Mouse (Mus musculus) heart, embryonic 14.5 days (tissue): ENCODE data around the gene Zp1. TPM values are rescaled to one million over a fixed set of nuclear protein-coding genes. Genes with fewer than 3 reads are reported as not detected.

Source experiments
- ATAC-seq: fragments of 200-750 bp; cut with Nextera tagmentation; 2 replicates; pipeline ENCODE4 v1.8.0; 2017; ENCODE audit warnings: low read depth, moderate TSS enrichment; ENCODE audit not compliant: insufficient number of reproducible peaks, insufficient read depth, low FRiP score
- H3K27ac ChIP-seq, 2 experiments: fragments of 200-500 bp in 1 of 2; fragments of 300-500 bp in 1 of 2; sonication (generic) in 1 of 2; replicated peaks in 1 of 2; 2 replicates each; pipeline ENCODE4 v1.5.1; 2012 to 2014; ENCODE audit warnings: low read depth in 2 of 2, low read length in 2 of 2, control low read depth in 1 of 2, mild to moderate bottlenecking in 1 of 2, mixed read lengths in 1 of 2; ENCODE audit not compliant: control insufficient read depth in 1 of 2, insufficient read depth in 1 of 2
- H3K27me3 ChIP-seq: fragments of 300-500 bp; sonication (generic); 2 replicates; pipeline ENCODE4 v1.6.1; 2014; ENCODE audit warnings: mild to moderate bottlenecking, low read length, control low read depth; ENCODE audit not compliant: control insufficient read depth, insufficient read depth
- H3K36me3 ChIP-seq: fragments of 300-500 bp; sonication (generic); 2 replicates; pipeline ENCODE4 v1.6.1; 2014; ENCODE audit warnings: mild to moderate bottlenecking, control low read depth, low read length, mixed read lengths; ENCODE audit not compliant: control insufficient read depth, insufficient read depth
- H3K4me1 ChIP-seq, 2 experiments: fragments of 200-500 bp in 1 of 2; fragments of 300-500 bp in 1 of 2; sonication (generic) in 1 of 2; 2 replicates each; pipeline ENCODE4 v1.6.1; 2012 to 2014; ENCODE audit warnings: low read length in 2 of 2, control low read depth in 1 of 2, mixed read lengths in 1 of 2; ENCODE audit not compliant: control insufficient read depth in 2 of 2, insufficient read depth in 2 of 2
- H3K4me2 ChIP-seq: fragments of 300-500 bp; sonication (generic); 2 replicates; pipeline ENCODE4 v1.6.1; 2014; ENCODE audit warnings: mild to moderate bottlenecking, low read length
- H3K4me3 ChIP-seq, 2 experiments: fragments of 200-500 bp in 1 of 2; fragments of 300-500 bp in 1 of 2; sonication (generic) in 1 of 2; 2 replicates each; pipeline ENCODE4 v1.5.1; 2012 to 2014; ENCODE audit warnings: low read length in 2 of 2, mild to moderate bottlenecking in 2 of 2, control low read depth in 1 of 2, low read depth in 1 of 2, moderate library complexity in 1 of 2; ENCODE audit not compliant: control insufficient read depth in 1 of 2, insufficient read depth in 1 of 2
- H3K9ac ChIP-seq: fragments of 300-500 bp; sonication (generic); 2 replicates; pipeline ENCODE4 v1.6.1; 2014; ENCODE audit warnings: mild to moderate bottlenecking, low read length
- H3K9me3 ChIP-seq: fragments of 300-500 bp; sonication (generic); 2 replicates; pipeline ENCODE4 v1.6.1; 2016; ENCODE audit warnings: low read length, control low read depth; ENCODE audit not compliant: control insufficient read depth
- WGBS: fragments of 180-500 bp; shearing (Covaris S2); extraction: QIAGEN DNeasy Blood & Tissue Kit; methylation state at CpG from one replicate; pipeline ENCODE4 v1.1.7; 2014; 5-methylcytosine and 5-hydroxymethylcytosine counted together
- polyA plus RNA-seq: library from polyadenylated mRNA; unstranded; fragments of >200 nt; fragmentation: Nextera tagmentation; extraction: Ambion mirVana; gene quantifications from 2 replicates; pipeline ENCODE4 v1.2.1, GENCODE M21; 2014

Gene Zp1
- polyA plus RNA-seq, 1 experiment from 2014 or later, result not detected

GRCm38 (mm10) chr19:10949112-10949511 lies 28.7 kb upstream of the Zp1 start, which contains the start of gene Ccdc86:
Ccdc86 (minus strand) TSS chr19:10949266.
- Histone ChIP-seq H3K27me3 (no peaks in the 10 kb centered on the region), H3K36me3 (peaks cover 21% of the 10 kb centered on the region), H3K4me3 (peak within 1 kb of the TSS; percentile 73 to 84), H3K27ac (peak within 1 kb of the TSS; percentile 14 to 39; a peak in 2 of 4 replicates), H3K4me2 (peak within 1 kb of the TSS; percentile 99), H3K9ac (peak within 1 kb of the TSS; percentile 86), H3K4me1 (peaks cover 23 to 40% of the 10 kb centered on the region in 2 experiments), H3K9me3 (no peaks in the 10 kb centered on the region)
- under 1% methylated on average over 30 of the region's 30 CpGs for WGBS
- peak; percentile 93 for ATAC-seq

DNA sequence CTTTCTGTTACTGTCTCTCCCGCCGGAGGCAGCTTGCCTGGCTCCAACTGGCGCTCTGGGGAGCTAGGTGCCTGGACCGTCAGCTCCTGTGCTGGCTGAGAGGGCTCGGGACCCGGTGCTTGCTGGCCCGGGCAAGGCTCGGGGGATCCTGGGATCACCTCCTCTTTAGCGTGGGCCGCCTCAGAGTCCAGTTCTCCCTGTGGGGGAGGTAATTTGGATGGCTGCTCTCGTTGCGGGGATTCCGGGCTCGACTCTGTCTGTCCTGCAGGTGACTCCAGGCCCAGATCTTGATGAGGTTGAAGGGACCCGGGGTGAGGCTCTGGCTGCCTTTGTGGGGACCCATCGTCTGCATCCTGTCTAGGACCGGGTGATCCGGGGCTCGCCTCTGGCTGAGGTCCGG lies 28.0 kb upstream of the Zp1 start:
- ATAC-seq, result no peak

GRCm38 (mm10) chr19:10947219-10947618 lies 26.8 kb upstream of the Zp1 start:
- peak overlapping the region; percentile 99 for H3K4me2 ChIP-seq
- WGBS, result 85% methylated on average over 5 of the region's 5 CpGs

More for the DNA sequence above, 28.0 kb upstream of the Zp1 start:
- H3K4me1 ChIP-seq, result peaks cover 23 to 40% of the 10 kb centered on the region in 2 experiments
- 0% methylated on average over 20 of the region's 20 CpGs for WGBS
- H3K27ac ChIP-seq, result no peak overlapping the region
- peak overlapping the region; percentile 99 for H3K4me2 ChIP-seq
- peaks cover 28% of the 10 kb centered on the region for H3K36me3 ChIP-seq
- H3K9me3 ChIP-seq, result no peaks in the 10 kb centered on the region
- peak overlapping the region; percentile 73 to 84 for H3K4me3 ChIP-seq
- H3K9ac ChIP-seq, result peak overlapping the region; percentile 86
- H3K27me3 ChIP-seq, result no peaks in the 10 kb centered on the region

DNA sequence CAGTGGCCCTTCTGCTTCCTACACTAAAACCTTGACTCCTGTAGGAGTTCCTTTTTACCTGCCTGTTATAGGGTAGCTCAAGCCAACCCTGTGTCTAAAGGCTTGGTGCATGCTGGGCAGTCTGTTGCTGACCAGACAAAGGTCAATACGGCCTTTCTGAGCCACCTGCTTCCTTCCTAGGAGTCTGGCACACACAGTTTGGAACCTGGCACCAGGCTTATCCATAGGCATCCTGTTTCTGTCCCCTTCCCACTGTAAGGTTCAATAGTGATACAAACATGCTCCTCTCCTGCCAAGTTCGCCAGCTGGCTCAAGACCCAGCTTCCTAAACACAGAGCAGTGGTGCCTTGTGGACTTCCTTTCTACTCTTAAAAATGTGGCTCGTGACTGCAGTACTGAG lies 26.1 kb upstream of the Zp1 start:
- 71% methylated on average over 3 of the region's 3 CpGs for WGBS
- ATAC-seq, result no peak
- H3K36me3 ChIP-seq, result peaks cover 47% of the 10 kb centered on the region
- H3K4me3 ChIP-seq, result no peak overlapping the region
- peak overlapping the region; percentile 99; the same call in 1 of the 2 replicates for H3K4me2 ChIP-seq
- H3K4me1 ChIP-seq, result peaks cover 7 to 24% of the 10 kb centered on the region in 2 experiments
- 0 out of 2 replicates have a peak overlapping the region, but pooled peaks have one; percentile 86 for H3K9ac ChIP-seq
- H3K27ac ChIP-seq, result no peak overlapping the region
- no peaks in the 10 kb centered on the region for H3K9me3 ChIP-seq
- 0 out of 2 replicates have a peak, but pooled peaks cover under 1% of the 10 kb centered on the region for H3K27me3 ChIP-seq

More at GRCm38 (mm10) chr19:10947219-10947618, 26.8 kb upstream of the Zp1 start:
- no peaks in the 10 kb centered on the region for H3K27me3 ChIP-seq
- H3K36me3 ChIP-seq, result peaks cover 40% of the 10 kb centered on the region
- no peak overlapping the region for H3K27ac ChIP-seq
- ATAC-seq, result no peak
- no peaks in the 10 kb centered on the region for H3K9me3 ChIP-seq
- H3K4me1 ChIP-seq, result peaks cover 14 to 31% of the 10 kb centered on the region in 2 experiments
- H3K9ac ChIP-seq, result peak overlapping the region; percentile 86
- peak overlapping the region in 1 of 2 experiments; percentile 73; a peak in 2 of 4 replicates for H3K4me3 ChIP-seq

GRCm38 (mm10) chr19:10943955-10944354 lies 23.5 kb upstream of the Zp1 start:
- peaks cover 48% of the 10 kb centered on the region for H3K36me3 ChIP-seq
- H3K4me3 ChIP-seq, result no peak overlapping the region
- H3K9me3 ChIP-seq, result no peaks in the 10 kb centered on the region
- no peak overlapping the region for H3K9ac ChIP-seq
- 82% methylated on average over 3 of the region's 3 CpGs for WGBS
- peaks cover 14 to 26% of the 10 kb centered on the region in 2 experiments for H3K4me1 ChIP-seq
- peaks cover 4% of the 10 kb centered on the region; the same call in 1 of the 2 replicates for H3K27me3 ChIP-seq
- H3K4me2 ChIP-seq, result no peak overlapping the region
- no peak overlapping the region for H3K27ac ChIP-seq
- ATAC-seq, result no peak

- Histone ChIP-seq H3K9me3 (no peaks in the 10 kb centered on the region), H3K4me2 (peak overlapping the region; percentile 73), H3K4me3 (peak overlapping the region; percentile 34 to 35), H3K36me3 (peaks cover 45% of the 10 kb centered on the region), H3K27me3 (peaks cover 4% of the 10 kb centered on the region; the same call in 1 of the 2 replicates), H3K9ac (peak overlapping the region; percentile 71), H3K27ac (no peak overlapping the region), H3K4me1 (peaks cover 11 to 17% of the 10 kb centered on the region in 2 experiments)
- peak; percentile 22; the same call in 1 of the 2 replicates for ATAC-seq
- WGBS, result 4% methylated on average over 40 of the region's 40 CpGs
Measured at GRCm38 (mm10) chr19:10940801-10941457, 20.5 kb upstream of the Zp1 start.

DNA sequence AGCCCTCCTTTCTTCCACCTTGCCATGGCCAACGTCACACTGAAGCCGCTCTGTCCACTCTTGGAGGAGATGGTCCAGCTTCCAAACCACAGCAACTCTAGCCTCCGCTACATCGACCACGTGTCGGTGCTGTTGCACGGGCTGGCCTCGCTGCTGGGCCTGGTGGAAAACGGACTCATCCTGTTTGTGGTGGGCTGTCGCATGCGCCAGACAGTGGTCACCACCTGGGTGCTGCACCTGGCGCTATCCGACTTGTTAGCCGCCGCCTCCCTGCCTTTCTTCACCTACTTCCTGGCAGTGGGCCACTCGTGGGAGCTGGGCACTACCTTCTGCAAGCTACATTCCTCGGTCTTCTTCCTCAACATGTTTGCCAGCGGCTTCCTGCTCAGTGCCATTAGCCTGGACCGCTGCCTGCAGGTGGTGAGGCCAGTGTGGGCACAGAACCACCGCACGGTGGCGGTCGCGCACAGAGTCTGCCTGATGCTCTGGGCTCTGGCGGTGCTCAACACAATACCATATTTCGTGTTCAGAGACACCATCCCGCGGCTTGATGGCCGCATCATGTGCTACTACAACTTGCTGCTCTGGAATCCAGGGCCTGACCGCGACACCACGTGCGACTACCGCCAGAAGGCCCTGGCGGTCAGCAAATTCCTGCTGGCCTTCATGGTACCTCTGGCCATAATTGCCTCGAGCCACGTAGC lies 19.8 kb upstream of the Zp1 start:
- peaks cover 4% of the 10 kb centered on the region; the same call in 1 of the 2 replicates for H3K27me3 ChIP-seq
- H3K27ac ChIP-seq, result no peak overlapping the region
- peaks cover 11 to 17% of the 10 kb centered on the region in 2 experiments for H3K4me1 ChIP-seq
- peaks cover 38% of the 10 kb centered on the region for H3K36me3 ChIP-seq
- no peaks in the 10 kb centered on the region for H3K9me3 ChIP-seq
- ATAC-seq, result peak; percentile 61; the same call in 1 of the 2 replicates
- 17% methylated on average over 37 of the region's 37 CpGs for WGBS
- peak overlapping the region; percentile 34 to 35 for H3K4me3 ChIP-seq
- peak overlapping the region; percentile 71 for H3K9ac ChIP-seq
- H3K4me2 ChIP-seq, result peak overlapping the region; percentile 73
